Mouse (Mus musculus) layer of hippocampus, postnatal 36 days (tissue): ENCODE results near the gene Xpnpep3. TPM values are rescaled to one million over a fixed set of nuclear protein-coding genes. Genes with fewer than 3 reads are reported as not detected.

ENCODE experiments used
- DNase-seq, 2 experiments: peaks; one replicate each; pipeline ENCODE4 v3.0.0; 2022
- total RNA-seq, 2 experiments: library from RNA; stranded (reverse); gene quantifications; 2 replicates each; pipeline ENCODE4 v1.2.3; 2021

The Xpnpep3 gene
- total RNA-seq: 10 to 100 TPM; 17.3 to 18.0 TPM

DNA sequence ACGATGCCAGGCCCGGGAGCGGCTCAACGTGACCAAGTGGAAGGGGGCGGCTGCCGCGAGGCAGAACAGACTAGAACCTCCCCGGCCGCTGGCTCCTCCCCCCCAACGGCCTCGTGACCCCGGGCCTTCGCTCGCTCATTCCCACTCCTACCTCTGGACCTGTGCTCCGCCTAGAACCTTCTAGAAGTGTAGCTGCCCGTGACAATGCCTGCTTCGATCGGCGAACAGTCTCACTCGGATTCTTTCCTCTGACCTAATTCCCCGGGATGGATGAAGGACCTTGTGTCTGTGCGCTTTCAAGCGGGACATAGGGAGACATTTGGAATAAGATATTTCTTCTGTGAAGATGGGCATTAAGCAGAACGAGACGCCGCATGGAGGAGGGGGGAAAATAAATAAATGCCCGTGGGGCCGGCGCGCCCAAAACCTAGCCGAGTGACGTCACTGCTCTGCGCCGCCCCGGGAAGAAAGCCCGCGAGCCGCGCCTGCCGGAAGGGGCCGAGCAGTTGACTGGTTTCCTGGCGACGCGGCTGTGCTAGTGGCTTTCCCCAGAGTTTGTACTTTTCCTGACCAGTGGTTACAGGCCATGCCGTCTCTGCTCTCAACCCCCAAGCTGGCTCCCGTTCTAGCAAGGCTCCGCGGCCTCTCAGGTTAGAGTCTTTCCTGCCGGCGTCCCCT is at the start of gene Xpnpep3, which contains the start of gene St13:
Gene Xpnpep3, plus strand, starts transcription at position 501 of the 678 bp plus-strand sequence.
Gene St13, minus strand, starts transcription at position 440 of the 678 bp plus-strand sequence.
- peak; percentile 96 to 98 for DNase-seq

DNA sequence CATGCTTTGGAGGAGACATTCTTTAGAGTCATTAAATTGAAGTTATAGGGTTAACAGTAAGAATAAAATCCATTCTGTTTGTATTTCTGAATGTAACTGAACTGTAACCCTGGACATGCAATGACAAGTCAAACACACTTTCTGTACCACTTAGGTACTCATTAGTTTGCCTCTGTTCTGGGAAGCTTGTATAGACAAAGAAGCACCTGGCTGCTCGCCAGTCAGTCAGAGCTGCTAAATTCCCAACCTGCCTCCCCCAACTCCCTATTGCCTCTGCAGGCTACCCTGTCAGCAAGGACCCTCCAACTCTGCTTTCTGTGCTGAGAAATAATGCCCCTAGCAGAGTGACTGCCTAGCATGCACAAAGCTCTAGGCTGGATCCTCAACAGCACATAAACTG is 49.5 kb upstream of the Xpnpep3 start:
- no peak for DNase-seq

DNA sequence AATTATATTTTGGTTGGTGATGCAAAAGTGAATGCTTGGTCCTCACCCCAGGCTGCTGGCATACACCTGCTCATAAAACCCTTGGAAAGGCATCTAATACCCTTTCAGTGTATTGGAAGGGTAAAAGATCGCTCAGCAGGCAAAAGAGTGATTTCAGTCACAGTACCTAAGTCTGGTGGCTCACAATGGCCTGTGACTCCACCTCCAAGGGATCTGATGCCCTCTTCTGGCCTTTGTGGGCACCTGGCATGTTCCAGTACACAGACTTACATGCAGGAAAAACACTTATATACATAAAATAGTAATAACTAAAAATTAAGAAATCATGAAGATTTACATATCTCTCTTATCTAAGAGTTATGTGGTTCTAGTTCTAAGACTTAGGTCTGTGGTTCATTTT is 47.3 kb upstream of the Xpnpep3 start:
- DNase-seq: no peak

DNA sequence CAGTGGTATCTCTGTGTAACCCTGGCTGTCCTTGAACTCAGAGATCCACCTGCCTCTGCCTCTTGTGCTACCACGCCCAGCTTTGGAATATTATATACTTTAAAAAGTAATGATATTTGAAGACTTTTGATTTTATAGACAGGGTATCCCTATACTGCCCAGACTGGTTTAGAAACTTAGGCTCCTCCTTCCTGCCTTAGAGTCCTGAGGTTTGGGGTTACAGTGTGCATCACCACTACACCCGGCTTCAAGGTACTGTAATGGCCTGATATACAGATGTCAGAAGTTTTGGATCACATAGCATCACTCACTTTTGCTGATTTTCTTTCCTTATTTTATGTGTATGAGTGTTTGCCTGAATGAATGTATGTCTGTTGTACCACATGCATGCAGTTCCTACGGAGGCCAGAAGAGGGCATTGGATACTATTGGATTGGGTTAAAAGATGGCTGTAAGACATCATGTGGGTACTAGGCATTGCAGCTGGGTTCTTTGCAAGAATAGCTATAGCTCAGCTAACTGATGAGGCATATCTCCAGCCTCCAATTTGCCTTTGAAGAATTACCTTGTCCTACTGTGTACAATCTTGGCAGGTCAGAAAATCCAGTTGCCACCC is 44.7 kb upstream of the Xpnpep3 start:
- DNase-seq: no peak

DNA sequence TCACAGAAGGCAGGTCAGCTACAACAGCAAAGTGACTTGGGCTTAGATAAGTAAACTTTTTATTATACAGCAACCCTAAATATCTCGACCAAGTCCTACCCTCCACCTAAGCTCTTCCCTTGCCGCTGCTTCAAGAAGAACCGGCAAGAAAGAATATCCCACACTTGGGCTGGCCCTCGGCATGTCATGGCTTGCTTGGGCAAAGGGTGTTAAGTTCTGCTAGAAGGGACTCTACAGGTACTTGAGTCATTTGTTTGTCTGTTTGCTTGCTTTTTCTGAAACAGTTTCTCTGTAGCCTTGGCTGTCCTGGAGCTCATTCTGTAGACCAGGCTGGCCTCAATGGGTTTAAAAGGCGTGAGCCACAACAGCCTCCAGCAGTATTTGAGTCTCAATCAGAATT is 43.0 kb upstream of the Xpnpep3 start:
- no peak for DNase-seq

DNA sequence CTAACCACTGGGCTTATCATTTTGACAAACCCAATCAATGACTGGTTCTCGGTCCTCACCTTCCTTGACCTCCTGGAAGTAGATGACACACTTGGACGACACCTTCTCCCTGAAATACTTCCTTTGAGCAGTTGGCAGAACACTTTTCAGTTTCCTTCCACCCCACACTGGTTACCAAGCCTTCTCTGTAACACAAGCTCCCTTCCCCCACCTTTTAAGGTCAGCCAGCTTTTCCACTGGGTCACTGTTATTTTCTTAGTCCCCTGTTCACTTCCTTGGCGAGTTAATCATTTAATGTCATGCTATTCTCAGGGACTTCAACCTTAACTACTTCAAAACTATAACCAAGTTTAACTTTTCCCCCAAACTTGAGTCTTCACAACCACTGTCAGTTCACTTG is 41.0 kb upstream of the Xpnpep3 start:
- no peak for DNase-seq

DNA sequence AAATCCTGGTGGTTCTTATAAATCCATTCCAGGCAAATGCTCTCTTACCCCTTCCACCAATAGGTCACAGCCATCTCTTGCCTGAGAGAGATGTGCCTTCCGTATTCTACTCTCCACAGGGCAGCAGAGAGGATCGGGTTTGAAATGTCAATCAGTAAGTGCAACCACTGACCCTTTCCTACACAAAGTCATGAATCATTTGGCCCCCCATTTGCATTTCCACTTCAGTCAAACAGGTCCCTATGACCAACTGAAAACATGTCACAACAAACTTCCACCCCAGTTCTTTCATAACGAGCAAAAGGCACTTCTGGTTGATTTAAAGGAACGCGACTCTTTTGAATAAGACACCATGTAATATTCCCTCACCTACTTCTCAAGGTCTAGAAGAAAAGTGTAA is 40.5 kb upstream of the Xpnpep3 start:
- no peak for DNase-seq

DNA sequence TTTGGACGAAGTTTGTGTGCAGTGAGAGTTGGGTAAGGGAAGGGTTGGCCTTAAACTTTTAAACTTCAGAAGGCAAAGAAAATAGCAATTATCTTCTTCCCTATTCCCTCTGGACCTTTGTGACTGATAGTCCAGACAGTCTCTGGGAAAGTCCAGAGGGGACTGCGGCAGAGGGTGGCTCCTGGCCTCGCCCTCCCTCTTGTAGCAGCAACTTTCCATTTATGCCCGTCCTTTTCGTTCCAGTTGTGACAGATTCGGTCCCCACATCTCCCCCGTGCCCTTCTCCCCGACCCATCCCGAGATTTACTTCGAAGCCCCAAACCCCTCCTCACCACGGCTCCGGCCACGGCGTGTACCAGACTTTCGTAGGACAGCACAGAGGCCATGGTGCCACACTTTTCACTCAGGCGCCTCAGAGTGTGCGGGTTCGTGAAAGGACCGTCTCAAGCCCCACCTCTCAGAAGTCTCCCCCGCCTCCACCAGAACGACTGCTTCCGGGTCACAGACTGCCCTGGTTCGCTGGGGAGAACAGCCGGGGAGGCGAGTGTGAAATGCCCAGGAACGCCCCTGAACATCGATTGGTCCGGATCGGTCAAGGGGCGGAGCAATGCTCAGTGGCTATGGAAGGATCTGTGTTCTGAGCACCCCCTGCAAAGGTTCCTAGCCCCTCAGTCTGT is 39.5 kb upstream of the Xpnpep3 start, which contains the start of gene Slc25a17:
Gene Slc25a17, minus strand, starts transcription at position 468 of the 677 bp plus-strand sequence.
- peak; percentile 91 to 92 for DNase-seq

DNA sequence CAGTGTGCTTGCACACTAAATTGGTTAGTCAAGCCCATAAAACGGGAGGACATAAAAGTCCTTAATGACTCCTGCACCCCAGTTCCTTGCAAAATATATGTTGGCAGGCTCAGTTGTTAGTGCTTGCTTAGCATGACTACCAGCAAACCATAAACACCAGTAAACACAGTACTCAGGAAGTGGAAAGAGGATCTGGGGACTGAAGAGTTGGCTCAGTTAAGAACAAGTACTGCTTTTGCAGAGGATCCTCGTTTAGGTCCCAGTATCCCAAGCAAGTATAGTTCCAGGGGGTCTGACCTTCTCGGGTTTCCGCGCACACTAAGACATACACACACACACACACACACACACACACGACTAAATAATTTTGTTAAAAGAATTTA is 38.9 kb upstream of the Xpnpep3 start:
- no peak for DNase-seq

DNA sequence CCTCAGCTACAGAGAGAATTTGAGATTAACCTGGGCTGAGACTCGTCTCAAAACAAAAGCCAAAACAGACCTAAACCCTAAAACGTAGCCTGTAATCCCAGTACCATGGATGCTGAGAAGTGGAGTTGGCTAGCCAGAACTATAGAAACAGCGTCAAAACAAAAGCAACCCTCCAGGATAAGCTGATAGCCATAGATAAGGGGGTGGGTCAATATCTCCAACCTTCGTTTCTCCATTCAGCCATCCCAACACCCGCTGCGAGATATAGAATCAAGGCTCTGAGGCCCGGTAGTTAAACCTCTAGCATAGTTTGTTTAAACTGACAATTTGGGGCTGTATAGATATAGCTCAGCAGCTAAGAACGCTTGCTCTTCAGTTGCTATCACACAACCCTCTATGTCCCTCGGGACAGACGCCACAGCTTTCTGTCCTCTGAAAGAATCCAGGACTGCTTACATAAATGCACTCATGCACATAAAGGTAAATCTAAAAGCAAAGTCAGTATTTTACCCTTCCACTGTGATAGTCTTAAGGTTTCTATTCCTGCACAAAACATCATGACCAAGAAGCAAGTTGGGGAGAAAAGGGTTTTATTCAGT is 38.4 kb upstream of the Xpnpep3 start:
- DNase-seq: no peak

DNA sequence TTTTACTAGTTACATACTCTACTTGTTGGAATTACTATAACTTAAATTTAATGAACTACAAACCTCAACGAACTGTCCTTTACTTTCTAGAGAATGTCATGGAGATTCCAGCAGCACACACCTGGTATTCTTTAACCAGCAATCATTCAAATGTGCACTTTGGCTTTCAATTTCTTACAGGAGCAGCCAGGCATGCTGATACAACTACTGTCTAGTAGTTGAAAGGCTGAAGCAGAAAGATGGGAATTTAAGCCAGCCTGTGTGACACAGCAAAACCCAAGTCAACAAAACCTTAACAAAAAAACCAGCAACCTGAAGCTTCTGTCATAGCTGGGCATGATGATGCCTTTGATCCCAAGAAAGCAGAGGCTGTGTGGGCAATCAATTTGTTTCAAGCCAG is 37.4 kb upstream of the Xpnpep3 start:
- DNase-seq: no peak

DNA sequence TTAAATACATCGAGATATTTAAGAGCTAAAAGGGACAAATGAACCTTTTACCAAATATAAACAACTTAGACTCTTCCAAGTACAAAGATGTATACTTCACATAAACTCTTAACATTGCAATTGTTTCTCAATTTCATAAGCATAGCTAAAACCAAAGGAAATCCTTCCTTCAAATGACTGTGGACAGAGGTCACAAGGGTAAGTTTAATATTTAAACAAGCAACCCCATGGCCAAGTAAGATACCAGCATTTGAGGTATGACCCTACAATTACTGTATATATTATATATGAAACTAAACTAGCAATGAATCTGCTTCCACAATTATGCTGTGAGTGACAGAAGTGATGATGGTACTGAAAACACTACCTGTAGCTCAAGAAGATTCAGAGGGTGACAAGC is 35.7 kb upstream of the Xpnpep3 start:
- DNase-seq: no peak

DNA sequence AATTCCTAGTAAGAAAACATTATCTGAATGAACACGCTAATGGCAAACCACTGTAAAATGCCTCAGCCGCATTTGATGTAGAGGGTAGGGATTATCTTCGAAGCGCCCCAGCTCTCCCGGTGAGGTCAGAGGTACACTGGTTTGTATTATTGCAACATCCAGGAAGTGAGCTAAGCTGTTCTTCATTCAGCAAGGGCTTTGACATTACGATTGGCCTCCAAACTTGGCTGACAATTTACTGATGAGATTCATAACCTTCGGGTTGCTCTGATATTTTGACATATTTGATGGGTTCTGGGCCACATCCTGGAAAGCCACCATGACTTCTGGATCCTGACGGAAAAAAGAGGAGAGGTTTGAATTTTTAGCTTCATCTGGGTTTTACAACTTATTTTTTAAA is 34.7 kb upstream of the Xpnpep3 start:
- DNase-seq: no peak

DNA sequence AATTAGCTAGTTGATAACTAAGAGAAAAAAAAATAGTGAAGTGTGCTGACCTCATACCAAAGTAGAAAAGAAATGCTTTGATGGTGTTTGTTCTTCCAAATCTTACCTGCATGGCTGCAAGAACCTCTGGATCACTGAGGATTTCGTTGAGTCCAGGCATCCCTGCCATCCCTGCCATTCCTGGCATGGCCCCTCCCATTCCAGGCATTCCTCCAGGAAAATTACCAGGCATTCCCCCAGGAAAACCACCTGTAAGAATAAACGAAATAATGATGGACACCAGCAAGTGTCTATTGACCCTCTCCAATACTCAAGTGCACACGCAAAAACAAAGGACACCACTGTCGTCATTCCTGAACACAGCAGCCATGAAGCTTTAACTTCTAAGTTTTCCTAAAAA is 33.7 kb upstream of the Xpnpep3 start:
- DNase-seq: no peak

DNA sequence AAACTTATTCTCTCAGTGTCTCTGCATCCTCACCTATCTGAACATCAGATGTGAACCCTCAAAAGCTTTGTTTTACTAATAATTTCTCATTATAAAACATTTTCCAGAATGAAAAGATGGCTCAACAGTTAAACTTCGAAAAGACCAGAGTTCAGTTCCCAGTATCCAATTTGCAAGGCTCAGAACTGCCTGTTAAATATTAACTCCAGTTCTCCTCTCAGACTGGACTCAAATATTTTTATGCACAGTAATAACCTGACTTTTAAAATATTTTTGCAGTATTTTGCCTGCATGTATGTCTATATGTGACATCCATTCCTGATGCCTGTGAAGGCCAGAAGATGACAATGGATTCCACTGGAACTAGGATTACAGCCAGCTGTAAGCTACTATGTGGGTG is 31.3 kb upstream of the Xpnpep3 start:
- no peak for DNase-seq

DNA sequence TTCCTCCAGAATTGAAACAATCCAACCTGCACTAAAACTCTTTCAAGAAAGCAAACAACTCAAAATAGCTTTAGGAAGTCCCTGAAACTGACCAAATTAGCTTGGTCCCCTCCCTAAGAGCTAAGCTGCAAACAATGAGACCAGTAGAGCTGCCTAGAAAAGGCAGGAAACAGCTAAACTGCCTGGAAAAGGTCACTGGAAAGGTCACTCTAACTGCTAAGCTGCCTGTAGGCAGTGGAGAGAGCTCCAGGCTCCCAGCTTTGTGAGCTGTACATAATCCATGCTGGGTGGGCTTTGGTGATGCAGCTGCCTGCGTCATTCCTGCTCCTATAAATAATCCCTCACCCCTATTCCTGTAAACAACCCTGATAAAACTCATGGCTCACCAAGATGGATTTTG is 29.6 kb upstream of the Xpnpep3 start:
- no peak for DNase-seq

DNA sequence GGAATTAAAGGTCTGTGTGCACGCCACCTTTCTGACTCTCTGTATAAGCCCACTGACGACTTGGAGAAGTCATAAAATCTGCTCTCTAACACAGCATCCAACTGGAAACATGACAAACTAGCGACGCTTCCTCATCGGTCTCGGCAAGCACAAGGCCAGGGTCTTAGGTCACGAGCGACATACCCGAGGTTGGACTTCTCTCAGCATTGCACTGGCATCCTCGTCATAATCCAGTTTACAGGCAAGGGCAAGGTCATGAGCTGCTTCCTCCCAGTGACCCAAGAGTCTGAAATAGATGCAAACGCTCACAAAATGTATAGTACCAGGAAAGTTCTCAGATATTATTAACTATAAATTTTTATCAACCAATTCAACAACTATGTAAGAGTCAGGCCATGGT is 25.3 kb upstream of the Xpnpep3 start:
- no peak for DNase-seq

DNA sequence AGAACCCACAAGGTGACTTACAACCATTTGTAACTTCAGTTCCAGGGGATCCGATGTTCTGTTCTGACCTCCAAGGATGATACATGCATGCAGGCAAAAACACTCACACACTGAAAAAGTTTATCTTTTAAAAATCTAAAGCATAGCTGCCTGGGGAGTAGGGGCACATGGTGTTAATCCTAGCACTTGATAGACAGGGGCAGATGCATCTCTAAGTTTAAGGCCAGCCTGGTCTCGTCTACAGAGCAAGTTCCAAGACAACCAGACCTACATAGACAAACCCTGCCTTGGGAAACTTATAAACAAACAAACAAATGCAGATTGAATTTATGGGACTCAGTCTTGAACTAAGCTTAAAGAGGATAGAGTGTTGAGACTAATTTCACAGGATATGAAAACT is 21.1 kb upstream of the Xpnpep3 start:
- no peak for DNase-seq

DNA sequence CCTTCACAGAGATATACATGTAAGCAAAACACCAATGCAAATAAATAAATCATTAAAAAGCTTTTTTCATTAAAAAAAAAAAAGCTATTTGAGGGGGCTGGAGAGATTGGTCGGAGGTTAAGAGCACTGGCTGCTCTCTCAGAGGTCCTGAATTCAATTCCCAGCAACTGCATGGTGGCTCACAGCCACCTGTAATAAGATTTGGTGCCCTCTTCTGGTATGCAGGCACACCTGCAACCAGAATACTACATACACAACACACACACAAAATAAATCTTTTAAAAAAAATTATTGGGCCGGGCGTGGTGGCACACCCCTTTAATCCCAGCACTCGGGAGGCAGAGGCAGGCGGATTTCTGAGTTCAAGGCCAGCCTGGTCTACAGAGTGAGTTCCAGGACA is 13.6 kb upstream of the Xpnpep3 start:
- no peak for DNase-seq

DNA sequence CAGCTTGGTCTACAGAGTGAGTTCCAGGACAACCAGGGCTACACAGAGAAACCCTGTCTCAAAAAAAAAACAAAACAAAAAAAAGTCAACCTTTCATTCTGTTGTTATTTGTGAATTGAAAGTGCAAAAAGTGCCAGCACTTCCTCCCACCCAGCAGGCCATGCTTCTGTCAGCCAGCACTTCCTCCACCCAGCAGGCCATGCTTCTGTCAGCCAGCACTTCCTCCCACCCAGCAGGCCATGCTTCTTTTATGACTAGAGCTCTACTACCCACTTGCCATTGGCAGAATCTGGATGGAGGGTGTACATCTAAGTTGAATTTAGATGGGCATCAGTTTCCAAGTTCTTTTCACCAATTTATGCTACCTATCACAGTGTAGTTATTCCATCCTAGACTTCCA is 6.9 kb upstream of the Xpnpep3 start:
- peak; percentile 52 to 62 for DNase-seq

DNA sequence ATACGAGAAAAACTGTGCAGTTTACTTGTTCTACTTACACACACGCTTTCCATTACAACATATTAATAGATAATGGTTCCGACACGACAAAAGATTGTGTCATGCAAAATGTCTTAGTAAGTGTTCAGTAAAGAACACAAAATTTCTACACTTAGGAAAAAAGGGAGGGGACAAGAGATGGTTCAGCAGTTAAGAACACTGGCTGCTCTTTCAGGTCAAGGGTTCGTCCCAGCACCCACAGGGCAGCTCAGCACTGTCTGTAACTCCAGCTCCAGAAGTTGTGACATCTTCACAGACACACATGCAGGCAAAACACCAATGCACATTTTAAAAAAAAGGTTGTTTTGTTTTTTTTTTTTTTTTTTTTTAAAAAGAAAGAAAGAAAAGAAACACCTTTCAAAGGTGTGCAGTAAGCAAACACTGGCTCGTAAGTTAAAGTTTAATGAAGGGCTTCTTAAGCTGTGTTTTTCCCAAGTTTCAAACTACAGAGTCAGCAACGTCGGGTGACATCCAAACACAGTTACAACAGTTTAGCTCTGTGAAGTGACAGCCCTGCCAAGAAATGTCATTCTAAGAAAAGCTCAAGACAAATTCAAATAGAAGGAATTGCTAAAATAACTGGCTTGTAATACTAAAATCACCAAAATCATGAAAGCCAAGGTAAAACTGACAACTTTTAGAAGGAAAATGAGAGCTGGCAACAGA is 5.6 kb upstream of the Xpnpep3 start:
- DNase-seq: no peak

DNA sequence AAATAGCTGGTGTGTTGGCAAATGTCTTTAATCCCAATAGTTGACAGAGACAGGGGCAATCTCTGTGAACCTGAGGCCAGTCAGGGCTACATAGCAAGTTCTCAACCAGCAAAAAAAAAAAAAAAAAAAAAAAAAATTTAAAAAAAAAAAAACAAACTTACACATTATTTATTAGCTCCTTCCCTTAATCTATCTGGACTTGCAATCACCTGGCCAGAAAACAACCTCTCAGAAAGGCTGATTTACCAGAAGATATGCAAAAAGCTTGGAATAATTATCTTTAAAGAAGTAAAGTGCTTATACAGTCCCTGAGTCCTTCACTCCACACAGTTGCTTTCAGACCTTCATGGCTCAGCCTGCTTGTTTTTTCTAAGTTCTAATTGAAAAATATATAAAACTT is 1.7 kb upstream of the Xpnpep3 start:
- DNase-seq: no peak

DNA sequence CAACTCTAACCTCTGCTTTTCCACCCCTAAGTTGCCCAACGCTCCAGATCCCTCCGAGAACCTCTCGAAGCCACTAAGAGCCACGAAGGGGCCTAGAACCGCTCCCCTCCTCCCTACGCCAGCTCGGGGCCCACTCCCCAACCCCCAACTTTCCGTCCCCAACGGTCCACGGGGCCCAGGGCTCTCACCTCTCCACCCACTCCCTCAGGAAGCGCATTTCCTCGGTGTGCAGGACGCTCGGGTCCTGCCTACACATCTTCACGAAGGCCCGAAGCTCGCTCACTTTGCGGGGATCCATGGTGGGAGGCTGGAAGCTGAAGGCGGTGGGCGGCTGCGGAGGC is 671 bp upstream of the Xpnpep3 start:
- no peak for DNase-seq
